Mouse (Mus musculus): ENCODE measurements around the gene Pvr.

Pvr gene

DNA sequence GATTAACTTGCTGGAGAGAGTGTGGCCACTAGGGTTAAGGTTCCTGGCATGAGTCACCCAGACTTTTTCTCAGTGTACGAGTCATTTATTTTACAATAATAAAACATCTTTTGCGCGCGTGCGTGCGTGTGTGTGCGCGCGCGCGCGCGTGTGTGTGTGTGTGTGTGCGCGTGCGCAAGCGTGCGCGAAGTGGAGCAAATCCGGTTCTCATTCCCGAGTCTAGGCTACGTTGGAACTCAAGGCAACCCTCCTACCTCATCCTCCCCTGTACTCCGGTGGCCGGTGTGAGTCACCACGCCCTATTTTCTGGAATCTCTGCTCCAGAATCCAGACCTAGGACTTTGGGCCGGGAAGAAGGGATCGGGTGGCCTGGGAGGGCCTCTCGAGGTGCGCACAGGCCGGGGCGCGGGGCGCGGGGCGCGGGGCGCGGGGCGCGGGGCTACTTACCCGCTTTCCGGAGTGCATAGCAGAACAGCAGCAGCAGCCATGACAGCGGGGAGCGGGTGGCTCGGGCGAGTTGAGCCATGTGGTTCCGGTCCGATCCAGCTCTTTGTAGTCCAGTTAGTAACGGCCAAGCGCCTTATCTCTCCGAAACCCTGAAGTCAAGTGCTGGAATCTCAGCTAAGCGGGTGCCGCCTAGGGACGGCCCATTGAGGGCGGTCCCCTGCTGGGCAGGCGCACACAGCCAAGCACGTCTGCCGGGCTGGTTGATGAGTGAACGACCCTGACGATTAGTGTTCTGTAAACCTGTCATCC, at the start of gene Pvr:
Gene Pvr, minus strand, starts transcription at position 655 of the 756 bp plus-strand sequence.
- DNase-seq (ENCODE audit: inconsistent ontology term), result peak; percentile 90

DNA sequence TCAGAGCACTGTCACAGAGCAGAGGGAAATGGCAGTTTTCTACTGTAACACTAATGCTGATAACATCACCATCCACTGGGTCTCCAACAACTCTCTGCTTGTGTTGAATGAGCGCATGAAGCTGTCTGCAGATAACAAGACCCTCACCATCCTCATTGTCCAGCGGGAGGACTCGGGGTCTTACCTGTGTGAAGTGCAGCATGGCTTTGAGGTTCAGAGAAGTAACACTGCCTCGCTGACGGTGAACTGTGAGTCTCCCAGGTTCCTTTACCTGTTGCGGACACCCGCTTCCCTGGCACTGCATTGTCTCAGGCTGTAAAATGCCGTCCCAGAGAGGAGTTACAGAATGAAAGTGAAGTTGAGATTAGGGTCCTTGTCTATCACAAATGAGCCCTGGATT, 49.2 kb upstream of the Pvr start:
- DNase-seq (ENCODE audit: inconsistent ontology term), result no peak

DNA sequence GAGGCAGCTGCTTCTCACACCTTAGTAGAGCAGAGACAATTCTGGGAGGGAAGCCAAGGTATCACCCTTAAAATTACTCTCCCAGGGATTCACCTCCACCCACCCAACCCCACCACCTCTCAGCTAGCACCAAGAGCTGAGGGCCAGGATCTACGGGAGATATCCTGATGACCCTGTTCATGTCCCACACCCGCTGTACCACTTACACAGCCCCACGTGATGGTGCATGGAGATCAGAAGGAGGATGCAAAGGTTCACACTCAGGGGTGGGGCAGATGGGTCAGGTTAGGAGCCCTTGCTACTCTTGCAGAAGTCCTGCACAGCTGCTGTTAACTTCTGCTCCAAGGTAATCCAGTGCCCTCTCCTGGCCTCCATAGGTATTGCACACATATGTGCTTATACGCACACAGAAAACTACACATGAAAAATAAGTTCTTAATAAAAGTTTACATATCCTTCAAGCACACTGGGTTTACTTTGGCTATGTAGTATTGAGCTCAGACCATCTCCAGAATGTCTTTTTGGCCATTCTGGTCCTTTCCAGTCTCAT, 48.7 kb upstream of the Pvr start:
- DNase-seq (ENCODE audit: inconsistent ontology term), result no peak

DNA sequence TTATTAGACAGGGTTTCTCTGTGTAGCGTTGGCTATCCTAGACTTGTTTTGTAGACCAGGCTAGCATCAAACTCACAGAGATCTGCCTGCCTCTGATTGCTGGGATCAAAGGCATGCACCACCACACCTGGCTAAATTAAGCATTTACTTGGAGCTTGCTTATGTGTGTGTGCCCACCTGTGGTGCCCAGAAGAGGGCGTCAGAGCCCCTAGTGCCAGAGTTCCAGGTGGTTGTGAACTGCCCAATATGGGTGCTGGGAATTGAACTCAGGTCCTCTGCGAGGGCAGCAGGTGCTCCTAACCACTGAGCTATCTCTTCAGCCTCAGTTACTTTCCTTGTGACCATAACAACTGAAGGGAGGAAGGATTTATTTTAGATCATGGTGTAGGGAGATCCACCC, 48.1 kb upstream of the Pvr start:
- no peak for DNase-seq (ENCODE audit: inconsistent ontology term)

DNA sequence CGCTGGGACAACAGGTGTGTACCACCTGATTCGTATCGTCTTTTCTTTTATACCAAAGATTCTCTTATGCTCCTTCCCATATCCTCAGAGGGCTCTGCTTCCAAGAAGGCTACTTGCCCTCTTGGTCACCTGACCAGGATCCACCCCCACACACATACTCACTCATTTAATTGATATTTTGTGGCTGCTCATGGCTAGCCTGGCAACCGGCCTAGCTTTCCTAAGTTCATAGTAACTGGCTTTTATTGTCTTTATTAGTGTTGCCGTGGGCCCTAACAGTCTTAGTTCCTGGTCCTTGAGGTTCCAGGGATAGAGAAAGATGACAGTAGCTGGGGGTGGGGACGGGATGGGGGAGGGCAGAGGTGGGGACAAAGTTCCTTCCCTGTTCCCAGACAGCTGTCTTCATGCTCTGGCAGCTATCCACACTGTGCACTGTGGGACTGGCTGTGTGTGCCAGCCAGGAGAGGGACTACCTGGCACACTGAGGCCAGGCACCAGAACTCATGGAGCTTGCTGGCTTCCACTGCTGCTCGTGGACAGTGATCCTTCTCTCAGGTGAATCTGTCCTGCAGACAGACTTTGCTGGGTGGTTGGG, 44.1 kb upstream of the Pvr start, which contains the start of gene Ceacam20:
Gene Ceacam20, plus strand, starts transcription at position 428 of the 595 bp plus-strand sequence.
- DNase-seq (ENCODE audit: inconsistent ontology term), result no peak

DNA sequence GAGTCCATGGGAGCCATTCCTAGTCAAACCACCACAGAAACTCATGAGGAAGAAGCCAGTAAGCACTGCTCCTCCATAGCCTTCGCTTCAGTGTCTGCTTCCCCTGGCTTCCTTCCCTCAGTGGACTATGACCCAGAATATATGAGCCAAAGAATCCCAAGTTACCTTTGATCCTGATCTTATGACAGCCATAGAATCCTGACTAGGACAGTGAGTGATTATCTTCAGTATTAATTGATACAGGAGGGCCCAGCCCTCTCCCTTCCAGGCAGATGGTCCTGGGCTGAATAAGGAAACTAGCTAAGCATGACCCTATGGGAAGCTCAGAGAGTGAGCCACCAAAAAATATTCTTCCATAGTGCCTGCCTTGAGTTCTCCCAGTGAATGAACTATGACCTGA, 41.5 kb upstream of the Pvr start:
- DNase-seq (ENCODE audit: inconsistent ontology term), result no peak

DNA sequence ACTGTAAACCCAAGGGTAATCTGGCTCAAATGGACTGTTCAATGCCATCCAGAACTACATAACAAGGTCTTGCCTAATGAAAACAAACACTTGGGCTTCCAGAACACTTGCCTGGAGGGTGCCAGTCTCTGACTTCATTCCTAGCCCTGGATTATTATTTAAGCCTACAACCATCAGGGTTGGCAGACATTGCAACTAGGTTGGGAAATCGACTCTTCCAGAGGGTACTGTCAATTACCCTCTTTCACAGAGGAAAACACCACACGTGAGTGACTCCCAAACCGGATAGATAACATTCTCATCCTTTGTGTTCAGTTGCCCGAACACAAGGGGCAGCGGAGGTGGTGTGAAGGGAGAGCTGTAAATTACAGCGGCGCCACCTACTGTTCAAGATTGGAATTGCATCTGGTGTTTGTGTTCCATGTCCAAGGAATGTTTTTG, 35.4 kb upstream of the Pvr start:
- peak; percentile 70 for DNase-seq (ENCODE audit: inconsistent ontology term)

DNA sequence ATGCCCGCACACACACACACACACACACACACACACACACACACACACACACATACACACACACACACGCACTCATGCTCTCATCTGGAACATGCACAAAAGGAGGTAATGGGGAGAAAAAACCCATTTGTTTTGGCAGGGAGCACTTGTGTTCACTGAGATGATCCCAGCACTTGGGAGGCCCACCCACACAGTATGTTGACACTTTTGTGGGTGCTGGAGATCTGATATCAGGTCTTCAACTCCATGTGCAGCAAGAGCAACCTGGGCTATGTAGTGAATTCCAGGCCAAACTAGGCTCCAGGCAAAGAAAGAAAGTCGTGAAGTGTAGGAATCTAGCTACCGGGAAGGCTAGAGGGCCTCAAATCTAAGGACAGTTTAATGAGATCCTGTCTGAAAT, 34.9 kb upstream of the Pvr start:
- no peak for DNase-seq (ENCODE audit: inconsistent ontology term)

DNA sequence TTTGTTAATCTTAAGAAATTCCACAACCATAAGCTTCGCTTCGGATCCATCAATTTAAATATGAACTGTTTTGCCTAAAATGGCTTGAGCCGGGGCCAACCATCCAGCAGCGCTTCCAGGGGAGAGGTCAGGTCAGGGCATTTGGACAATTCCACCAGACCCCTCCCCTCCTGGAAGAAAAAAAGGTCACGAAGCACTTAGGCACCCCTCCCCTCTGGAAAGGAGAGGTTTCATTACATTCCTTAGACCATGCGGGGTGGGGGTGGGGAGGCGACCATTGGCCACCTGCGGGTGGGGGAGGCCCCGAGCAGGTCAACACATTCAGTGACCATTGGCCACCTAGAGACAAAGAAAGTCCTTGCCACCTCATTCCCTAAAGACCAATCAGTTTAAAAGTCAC, 32.1 kb upstream of the Pvr start:
- no peak for DNase-seq (ENCODE audit: inconsistent ontology term)

DNA sequence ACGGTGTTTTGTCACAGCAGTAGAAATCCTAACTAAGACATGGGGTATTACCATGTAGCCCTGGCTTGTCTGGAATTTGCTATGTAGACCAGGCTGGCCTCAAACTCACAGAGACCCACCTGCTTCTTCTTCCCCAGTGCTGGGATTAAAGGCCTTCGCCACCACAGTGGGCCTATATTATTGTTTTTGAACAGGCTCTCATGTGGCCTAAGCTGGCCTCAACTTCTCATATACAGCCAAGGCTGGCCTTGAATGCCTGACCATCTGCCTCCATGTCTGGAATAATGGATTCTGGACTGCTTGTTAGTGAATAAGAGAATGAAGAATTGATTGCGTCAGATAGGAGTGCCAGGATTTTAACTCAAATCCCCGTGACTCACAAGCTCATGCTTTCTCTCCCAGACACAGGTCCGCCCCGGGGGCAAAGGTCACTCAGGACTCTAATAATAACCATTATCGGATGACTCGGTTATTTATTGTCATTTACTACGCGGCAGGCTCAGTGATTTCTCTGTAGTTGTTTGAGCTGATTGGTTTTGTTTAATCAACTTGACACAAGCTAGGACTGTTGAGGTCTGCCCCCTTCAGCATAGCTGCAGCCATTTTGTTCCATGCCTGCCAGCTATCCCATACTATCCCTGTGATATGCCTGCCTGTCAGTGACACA, 31.5 kb upstream of the Pvr start:
- peak; percentile 90 for DNase-seq (ENCODE audit: inconsistent ontology term)

DNA sequence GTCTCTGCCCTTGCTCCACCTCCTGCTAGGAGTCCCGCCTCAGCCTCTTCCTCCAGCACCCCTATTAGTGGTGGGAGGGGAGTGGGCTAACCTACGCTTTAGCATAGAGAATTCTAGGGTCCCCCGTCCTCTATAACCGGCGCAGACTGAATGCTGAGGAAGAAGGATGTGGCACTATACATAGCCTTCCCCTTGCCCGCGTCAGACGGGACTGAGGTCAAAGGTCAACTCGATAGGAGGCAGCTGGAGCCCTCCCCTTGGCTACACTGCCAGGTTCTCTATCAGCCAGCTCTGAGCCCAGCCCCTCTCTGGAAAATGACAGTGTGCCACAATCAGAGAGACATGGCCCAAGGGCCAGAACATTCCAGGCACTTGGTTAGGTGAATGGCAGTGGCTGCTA, 29.6 kb upstream of the Pvr start, which contains the start of gene Igsf23:
Gene Igsf23, minus strand, starts transcription at position 168 of the 400 bp plus-strand sequence.
- no peak for DNase-seq (ENCODE audit: inconsistent ontology term)

DNA sequence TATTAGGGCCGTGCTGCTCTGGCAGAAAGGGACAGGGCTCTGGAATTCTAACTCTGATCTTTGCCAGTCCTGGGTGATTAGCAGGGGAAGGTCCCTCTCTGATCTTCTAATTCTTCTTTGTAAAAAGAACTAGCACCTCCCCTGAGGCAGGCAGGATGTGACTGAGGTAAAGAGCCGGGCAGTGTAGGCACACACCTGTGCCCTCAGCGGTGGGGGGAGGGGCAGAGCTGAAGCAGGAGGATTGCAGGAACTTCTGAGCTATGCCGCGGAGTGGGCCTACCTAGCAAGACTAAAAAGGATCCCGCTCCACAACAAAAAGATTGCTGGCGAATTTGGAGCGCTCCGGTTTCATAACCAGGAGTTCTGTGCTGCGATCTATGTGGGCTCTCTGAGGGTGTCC, 29.0 kb upstream of the Pvr start:
- DNase-seq (ENCODE audit: inconsistent ontology term), result no peak

DNA sequence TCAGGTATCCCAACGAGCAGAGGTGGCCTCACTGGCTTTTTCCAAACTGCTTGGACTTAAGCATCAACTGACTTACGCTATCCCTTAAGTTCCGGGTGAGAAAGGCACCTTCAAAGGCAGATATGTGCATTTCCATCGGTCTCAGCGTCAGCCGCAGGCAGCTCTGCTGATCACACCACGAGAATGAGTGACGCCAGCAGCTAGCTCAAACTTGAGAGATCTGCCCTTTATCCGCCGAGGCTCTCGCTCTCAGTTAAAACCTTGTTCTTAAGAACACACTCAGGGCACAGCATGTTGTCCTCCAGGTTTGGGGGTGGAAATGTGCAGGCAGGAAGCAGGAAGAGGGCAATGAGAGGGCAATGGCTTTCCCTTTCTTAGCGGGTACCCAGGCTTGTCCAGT, 28.0 kb upstream of the Pvr start:
- DNase-seq (ENCODE audit: inconsistent ontology term), result no peak

DNA sequence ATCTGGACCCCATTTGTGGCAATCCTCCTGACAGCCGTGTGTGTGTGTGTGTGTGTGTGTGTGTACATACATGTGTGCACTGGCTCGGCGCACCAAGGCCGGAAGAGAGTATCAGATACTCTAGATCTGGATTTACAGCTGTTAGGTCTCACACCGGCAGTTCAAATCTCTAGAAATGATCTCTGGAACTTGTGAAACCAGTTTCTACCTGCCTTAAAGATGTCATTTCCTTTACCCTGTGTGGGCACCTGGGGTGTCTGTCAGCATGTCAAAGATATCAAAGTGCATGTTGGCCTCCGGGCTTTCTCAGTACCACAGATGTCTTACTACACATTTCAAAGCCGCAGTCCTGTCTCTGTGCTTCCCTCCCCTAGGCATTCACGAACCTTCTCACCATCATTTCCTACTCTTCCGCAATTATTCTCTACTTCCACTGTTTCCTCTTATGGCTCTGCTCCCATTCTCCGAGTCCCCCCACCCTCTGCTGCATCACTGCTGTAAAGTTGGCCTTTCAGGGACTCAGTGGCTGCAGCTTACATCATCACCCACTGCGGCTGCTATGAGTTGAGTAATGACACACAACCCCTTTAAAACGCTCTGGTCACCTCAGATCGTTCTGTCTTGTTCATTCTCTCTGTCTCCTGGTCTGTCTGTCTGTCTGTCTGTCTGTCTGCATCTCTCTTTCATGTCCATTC, 25.0 kb upstream of the Pvr start:
- DNase-seq (ENCODE audit: inconsistent ontology term), result no peak

DNA sequence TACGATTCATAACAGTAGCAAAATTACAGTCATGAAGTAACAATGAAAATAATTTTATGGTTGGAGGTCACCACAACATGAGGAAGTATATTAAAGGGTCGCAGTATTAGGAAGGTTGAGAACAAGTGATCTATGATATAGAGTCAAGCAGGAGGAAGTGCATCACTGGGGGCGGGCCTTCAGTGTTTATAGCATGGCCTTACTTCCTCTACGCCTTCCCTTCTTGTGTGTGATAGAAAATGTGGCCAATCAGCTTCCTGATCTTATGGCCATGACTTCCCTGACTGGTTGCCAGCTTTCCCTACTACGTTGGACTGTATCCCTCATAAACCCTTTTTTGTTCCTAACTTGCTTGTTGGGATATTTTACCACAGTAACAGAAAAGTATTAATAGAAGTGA, 24.2 kb upstream of the Pvr start:
- no peak for DNase-seq (ENCODE audit: inconsistent ontology term)

DNA sequence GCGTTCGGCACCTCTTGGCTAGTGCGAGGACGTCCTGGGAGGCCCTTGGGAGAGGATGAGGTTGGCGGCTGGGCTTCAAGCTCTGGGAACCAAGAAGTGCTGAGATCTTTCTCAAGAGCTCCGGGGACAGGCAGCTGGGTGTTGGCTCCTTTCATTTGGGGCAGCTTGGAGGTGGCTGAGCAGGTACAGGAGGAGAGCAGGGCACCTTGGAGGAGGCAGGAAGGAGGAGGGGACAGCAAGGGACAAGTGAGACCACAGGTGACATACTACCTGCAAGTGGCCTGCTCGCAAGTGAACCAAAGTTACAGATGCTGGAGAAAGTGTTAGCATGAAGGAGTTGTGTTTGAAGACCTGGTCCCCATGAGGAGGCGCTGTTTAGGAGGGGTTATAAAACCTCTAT, 23.7 kb upstream of the Pvr start:
- no peak for DNase-seq (ENCODE audit: inconsistent ontology term)

DNA sequence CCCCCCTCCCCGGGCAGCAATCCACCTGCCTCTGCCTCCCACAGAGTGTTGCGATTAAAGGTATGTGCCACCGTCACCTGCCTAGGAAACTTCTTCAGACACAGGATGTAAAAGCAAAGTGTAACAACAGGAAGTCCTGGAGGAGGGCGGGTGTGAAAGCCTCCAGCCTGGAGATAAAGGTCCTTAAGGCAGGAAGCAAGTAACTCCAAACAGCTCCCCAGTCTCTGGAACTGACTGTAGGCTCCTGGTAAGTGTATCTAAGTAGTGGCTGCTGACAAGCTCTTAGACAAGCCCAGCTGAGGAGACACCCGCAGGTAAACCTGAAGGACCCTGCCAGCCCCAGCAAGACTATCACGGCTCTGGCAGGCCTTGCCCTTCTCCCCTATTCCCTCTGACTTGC, 19.3 kb upstream of the Pvr start:
- no peak for DNase-seq (ENCODE audit: inconsistent ontology term)

DNA sequence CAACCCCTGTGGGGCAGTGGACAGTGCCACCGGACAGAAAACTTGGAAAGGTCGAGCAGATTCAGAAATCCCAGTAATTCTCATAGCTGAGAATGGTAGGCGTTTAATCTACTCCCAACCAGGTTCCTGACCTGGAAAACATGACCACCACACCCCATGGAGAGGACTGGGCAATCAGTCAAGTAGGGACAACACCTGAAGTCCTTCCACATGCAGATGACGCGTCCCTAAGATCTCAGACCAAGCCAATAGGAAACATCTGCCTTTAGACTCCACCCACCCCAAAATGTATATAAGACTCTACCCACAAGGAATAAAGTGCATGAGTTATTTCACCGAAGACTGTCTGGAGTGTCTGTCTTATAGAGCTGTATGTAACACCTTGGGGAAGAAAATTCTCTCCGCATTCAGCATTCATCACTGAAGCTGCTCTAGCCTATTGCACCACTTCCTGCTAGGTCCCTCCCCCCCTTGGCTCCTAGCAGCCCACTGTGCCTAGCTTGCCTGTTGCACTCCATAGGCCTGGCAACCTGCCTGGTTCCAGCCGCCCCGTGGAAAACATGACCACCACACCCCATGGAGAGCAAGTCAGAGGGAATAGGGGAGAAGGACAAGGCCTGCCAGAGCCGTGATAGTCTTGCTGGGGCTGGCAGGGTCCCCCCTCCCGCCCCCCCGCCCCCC, 18.7 kb upstream of the Pvr start:
- peak; percentile 92 for DNase-seq (ENCODE audit: inconsistent ontology term)

DNA sequence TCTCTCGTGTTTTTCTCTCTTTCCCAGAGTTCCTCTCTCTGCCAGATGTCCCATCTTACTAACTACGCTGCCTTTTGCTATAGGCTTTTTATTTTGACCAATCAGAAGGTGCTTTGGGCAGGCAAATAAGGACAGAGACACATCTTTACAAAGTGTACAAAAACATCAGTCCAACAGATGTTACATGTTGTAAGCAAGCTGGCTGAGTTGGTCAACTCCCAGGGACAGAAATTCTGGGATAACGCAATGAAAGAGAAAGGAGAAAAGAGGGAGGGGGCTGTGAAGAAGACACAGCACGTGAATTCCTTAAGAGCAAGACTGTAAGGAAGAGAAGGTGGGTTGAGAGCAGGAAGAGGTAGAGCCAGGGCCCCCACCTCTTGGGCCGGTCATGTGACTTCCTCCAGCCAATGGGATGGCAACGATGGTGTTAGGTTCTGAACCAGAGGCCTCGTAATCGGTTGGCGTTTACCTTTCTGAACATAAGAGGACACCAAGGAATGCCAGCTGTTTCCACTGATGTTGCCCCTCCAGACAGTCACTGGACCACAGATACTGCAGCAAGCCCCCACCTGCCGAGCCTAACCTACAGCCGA, 16.4 kb upstream of the Pvr start:
- DNase-seq (ENCODE audit: inconsistent ontology term), result no peak

DNA sequence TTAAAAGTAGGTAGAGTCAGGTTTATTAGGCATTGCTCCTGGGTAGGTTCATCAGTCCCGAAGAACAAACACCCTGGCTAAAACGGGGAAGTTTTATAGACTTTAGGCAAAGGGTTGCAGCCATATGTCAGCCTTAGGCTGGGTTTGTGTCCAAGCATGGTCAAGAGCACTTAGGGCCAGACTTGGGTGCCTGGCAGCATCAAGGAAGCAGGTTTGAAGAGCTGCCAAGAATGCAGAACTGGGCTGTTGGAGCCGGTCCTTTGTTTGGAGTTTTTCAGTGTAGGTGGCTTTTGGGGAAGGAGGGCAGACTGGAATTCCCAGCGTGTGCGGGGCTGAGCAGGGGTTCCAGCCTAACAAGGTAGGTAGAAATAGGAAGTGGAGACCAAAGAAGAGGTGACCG, 15.0 kb upstream of the Pvr start:
- DNase-seq (ENCODE audit: inconsistent ontology term), result peak; percentile 66

DNA sequence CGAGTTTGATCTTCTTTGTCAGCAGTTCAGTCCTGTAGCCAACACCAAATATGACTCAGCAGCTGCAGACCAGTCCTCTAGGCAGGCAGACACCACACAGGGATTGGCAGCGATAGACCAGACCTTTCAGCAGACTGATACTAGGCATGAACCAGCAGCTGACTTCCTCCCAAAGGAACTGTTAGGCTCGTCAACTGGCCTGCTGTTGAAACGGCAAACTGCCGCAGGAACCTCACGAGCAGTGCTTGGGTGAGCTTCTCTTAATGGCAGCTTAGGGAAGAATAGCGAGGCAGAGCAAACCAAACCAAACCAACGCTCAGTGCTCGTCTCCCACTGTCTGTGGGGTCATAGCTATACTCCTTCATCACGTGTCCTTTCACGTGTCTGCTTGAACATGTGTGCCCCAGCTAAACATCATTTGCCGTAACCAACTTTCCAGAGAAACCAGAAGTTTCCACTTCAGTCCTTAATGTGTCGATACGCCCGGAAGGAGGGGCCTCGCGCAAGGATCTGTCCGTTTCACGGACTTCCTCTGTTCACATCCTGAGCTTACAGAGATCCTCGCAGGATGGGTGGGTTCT, 14.3 kb upstream of the Pvr start:
- DNase-seq (ENCODE audit: inconsistent ontology term), result no peak

Data from Muller cell, postnatal 12 days (primary cell).